8 mouse cellular contexts compared by ENCODE assay signal in genomic region chr1:168429406-168429805, GRCm38 (mm10). TPM values are rescaled to one million over a fixed set of nuclear protein-coding genes. Genes with fewer than 3 reads are reported as not detected.
DNase-seq lines count a peak whose midpoint lies in the region; ATAC-seq lines count a peak whose summit lies in the region.

No protein-coding gene starts in this region.

- peak overlapping the region; percentile 80 for H3K4me2 ChIP-seq in forebrain, embryonic 13.5 days
- H3K4me2 ChIP-seq in liver, embryonic 13.5 days: peak overlapping the region; percentile 47

- H3K36me3 ChIP-seq in forebrain, embryonic 13.5 days (ENCODE audit: poor library complexity, severe bottlenecking): no peaks in the 10 kb centered on the region
- no peaks in the 10 kb centered on the region for H3K36me3 ChIP-seq in liver, embryonic 13.5 days

- H3K27me3 ChIP-seq in forebrain, embryonic 13.5 days: no peaks in the 10 kb centered on the region
- no peaks in the 10 kb centered on the region for H3K27me3 ChIP-seq in liver, embryonic 13.5 days

- H3K27ac ChIP-seq in forebrain, embryonic 13.5 days: peak overlapping the region; percentile 79
- no peak overlapping the region for H3K27ac ChIP-seq in liver, embryonic 13.5 days

- WGBS in forebrain, embryonic 13.5 days: under 1% methylated on average over 5 of the region's 5 CpGs
- 15% methylated on average over 5 of the region's 5 CpGs for WGBS in liver, embryonic 13.5 days (ENCODE audit: insufficient replicate concordance)

- H3K9me3 ChIP-seq in forebrain, embryonic 13.5 days (replicated peaks): no peaks in the 10 kb centered on the region
- H3K9me3 ChIP-seq in liver, embryonic 13.5 days (replicated peaks): no peaks in the 10 kb centered on the region

- H3K4me1 ChIP-seq in forebrain, embryonic 13.5 days: peaks cover 38% of the 10 kb centered on the region
- H3K4me1 ChIP-seq in liver, embryonic 13.5 days (replicated peaks): peaks cover 20% of the 10 kb centered on the region

- H3K9ac ChIP-seq in forebrain, embryonic 13.5 days: peak overlapping the region; percentile 99
- H3K9ac ChIP-seq in liver, embryonic 13.5 days: peak overlapping the region; percentile 53

- no peak for ATAC-seq in forebrain, embryonic 13.5 days
- no peak for ATAC-seq in liver, embryonic 13.5 days (ENCODE audit: low read depth)
- no peak for ATAC-seq in megakaryocyte progenitor cell, adult 5-6 weeks (replicated peaks; ENCODE audit: poor library complexity)

- H3K4me3 ChIP-seq in forebrain, embryonic 13.5 days: peak overlapping the region; percentile 95
- peak overlapping the region; percentile 66 for H3K4me3 ChIP-seq in liver, embryonic 13.5 days (replicated peaks)

- peak; percentile 22 for DNase-seq in cerebellum, adult 9-11 months
- no peak for DNase-seq in cerebellum, adult 8-10 months
- DNase-seq in 3T3-L1 (ENCODE audit: low read depth, low spot score): peak; percentile 35
- DNase-seq in liver, embryonic 13.5 days: no peak
- DNase-seq in right cerebral cortex, postnatal 10 days (ENCODE audit: low spot score in 2 of 2): no peak
- no peak for DNase-seq in c-Kit-positive CD71-positive TER-119-positive erythroid progenitor cells, embryonic 14.5 days (ENCODE audit: low spot score)

RNA-seq across cellular contexts. Expression of gene Pbx1, which starts 2.7 kb away (rescaled TPM):
- polyA plus RNA-seq in forebrain, embryonic 13.5 days (2015; fragmentation: Nextera tagmentation; extraction: Ambion mirVana): 72.2 and 78.9 TPM in 2 replicates
- 3.1 and 3.2 TPM in 2 replicates for polyA plus RNA-seq in liver, embryonic 13.5 days (2015; fragmentation: Nextera tagmentation; extraction: Ambion mirVana)
- total RNA-seq in megakaryocyte progenitor cell, adult 5-6 weeks (2015): 7.7 and 10.7 TPM in 2 replicates
- 2.5 and 5.1 TPM in 2 replicates for total RNA-seq in megakaryocyte progenitor cell, adult 5-6 weeks (2017)

Comparison
In these comparisons a context has a peak if more than half of its experiments do, and no peak if none do; other contexts are left out.
1. DNase-seq: peak in cerebellum, adult 9-11 months (single experiment) and 3T3-L1 (single experiment); none in cerebellum, adult 8-10 months (single experiment), liver, embryonic 13.5 days (single experiment), right cerebral cortex, postnatal 10 days (0 of 2) and c-Kit-positive CD71-positive TER-119-positive erythroid progenitor cells, embryonic 14.5 days (single experiment).
2. RNA of gene Pbx1, which starts 2.7 kb away (polyA plus RNA-seq): 72.2 to 78.9 TPM in forebrain, embryonic 13.5 days; 3.1 to 3.2 TPM in liver, embryonic 13.5 days; every median in the first group is over 10 times any median in the second.